Mouse (Mus musculus): ENCODE results near the gene Atp1a1. TPM values are rescaled to one million over a fixed set of nuclear protein-coding genes. Genes with fewer than 3 reads are reported as not detected.

The Atp1a1 gene
- total RNA-seq, 1 experiment from 2014 or later = 861 TPM

GRCm38 (mm10) chr3:101552621-101553620 lies 51.6 kb downstream of the Atp1a1 start:
- peak; percentile 38 for DNase-seq

- peak; percentile 70 for DNase-seq
These were observed 52.8 kb downstream of the Atp1a1 start for GRCm38 (mm10) chr3:101551457-101552230.

- DNase-seq = no peak
These were observed 54.7 kb downstream of the Atp1a1 start for GRCm38 (mm10) chr3:101549749-101550148.

- DNase-seq = no peak
These were observed 60.4 kb downstream of the Atp1a1 start for GRCm38 (mm10) chr3:101544116-101544515.

GRCm38 (mm10) chr3:101541571-101541970 lies 62.9 kb downstream of the Atp1a1 start:
- no peak for DNase-seq

GRCm38 (mm10) chr3:101540568-101540967 lies 63.9 kb downstream of the Atp1a1 start:
- DNase-seq = no peak

GRCm38 (mm10) chr3:101536322-101536721 lies 68.2 kb downstream of the Atp1a1 start:
- no peak for DNase-seq

GRCm38 (mm10) chr3:101534311-101534710 lies 70.2 kb downstream of the Atp1a1 start:
- no peak for DNase-seq

- DNase-seq = no peak
These were observed 71.1 kb downstream of the Atp1a1 start for GRCm38 (mm10) chr3:101533373-101533772.

- no peak for DNase-seq
These were observed 73.6 kb downstream of the Atp1a1 start for GRCm38 (mm10) chr3:101530928-101531327.

- DNase-seq = no peak
These were observed 75.4 kb downstream of the Atp1a1 start for GRCm38 (mm10) chr3:101528900-101529594.

GRCm38 (mm10) chr3:101528157-101528899 lies 76.2 kb downstream of the Atp1a1 start:
- DNase-seq = peak; percentile 63

GRCm38 (mm10) chr3:101526603-101527002 lies 77.9 kb downstream of the Atp1a1 start:
- no peak for DNase-seq

Other genes with a start within 250 kb of the Atp1a1 start
- gene Igsf3, start 227.6 kb downstream of the Atp1a1 start, total RNA-seq (2021) = 5.5 and 7.0 TPM in 2 replicates
- gene Mab21l3, start 244.3 kb upstream of the Atp1a1 start, total RNA-seq (2021) = 0.21 and 0.43 TPM in 2 replicates

Measured in adrenal gland, postnatal 25 days (tissue).